8 mouse cellular contexts compared by ENCODE assay signal in genomic region chr6:40436047-40436483, GRCm38 (mm10). TPM values are rescaled to one million over a fixed set of nuclear protein-coding genes. Genes with fewer than 3 reads are reported as not detected.
DNase-seq lines count a peak whose midpoint lies in the region; ATAC-seq and TF ChIP-seq lines count a peak whose summit lies in the region.

TSS of gene E330009J07Rik (minus strand) at chr6:40436135.

- peak within 1 kb of the TSS; percentile 87 for H3K4me2 ChIP-seq in forebrain, embryonic 11.5 days (ENCODE audit: low read depth, low read length, severe bottlenecking)
- peak within 1 kb of the TSS; percentile 96 for H3K4me2 ChIP-seq in heart, embryonic 16.5 days (ENCODE audit: low read depth, low read length)
- peak within 1 kb of the TSS; percentile 91 for H3K4me2 ChIP-seq in liver, postnatal 0 days (ENCODE audit: low read depth, low read length)
- H3K4me2 ChIP-seq in neural tube, embryonic 15.5 days, result peak within 1 kb of the TSS; percentile 69

- peaks cover 8% of the 10 kb centered on the region; the same call in 1 of the 2 replicates for H3K4me1 ChIP-seq in bone marrow macrophage, adult 2 months (ENCODE audit: control insufficient read depth, insufficient read depth, low read length)
- no peaks in the 10 kb centered on the region; the same call in 1 of the 2 replicates for H3K4me1 ChIP-seq in forebrain, embryonic 11.5 days (replicated peaks; ENCODE audit: control insufficient read depth, insufficient read depth, low read length)
- 0 out of 2 replicates have a peak, but pooled peaks cover 2% of the 10 kb centered on the region for H3K4me1 ChIP-seq in heart, embryonic 16.5 days (ENCODE audit: control insufficient read depth, insufficient read depth, low read length)
- H3K4me1 ChIP-seq in liver, postnatal 0 days (ENCODE audit: insufficient read depth), result peaks cover 25% of the 10 kb centered on the region
- H3K4me1 ChIP-seq in neural tube, embryonic 15.5 days, result peaks cover 35% of the 10 kb centered on the region

- peak within 1 kb of the TSS; percentile 84 for H3K9ac ChIP-seq in forebrain, embryonic 11.5 days (ENCODE audit: low read length)
- peak within 1 kb of the TSS; percentile 87 for H3K9ac ChIP-seq in heart, embryonic 16.5 days (ENCODE audit: low read length)
- peak within 1 kb of the TSS; percentile 83 for H3K9ac ChIP-seq in liver, postnatal 0 days (replicated peaks)
- peak within 1 kb of the TSS; percentile 91 for H3K9ac ChIP-seq in neural tube, embryonic 15.5 days (replicated peaks)

- peaks cover 10% of the 10 kb centered on the region for H3K27me3 ChIP-seq in C2C12 (ENCODE audit: control insufficient read depth, insufficient read depth, insufficient read length)
- H3K27me3 ChIP-seq in forebrain, embryonic 11.5 days (ENCODE audit: control insufficient read depth, insufficient read depth, low read length), result no peaks in the 10 kb centered on the region; the same call in 1 of the 2 replicates
- peaks cover 7% of the 10 kb centered on the region; the same call in 1 of the 2 replicates for H3K27me3 ChIP-seq in heart, embryonic 16.5 days (ENCODE audit: control insufficient read depth, insufficient read depth, low read length)
- peaks cover 6% of the 10 kb centered on the region; the same call in 1 of the 2 replicates for H3K27me3 ChIP-seq in liver, postnatal 0 days (ENCODE audit: insufficient read depth, low read length)
- no peaks in the 10 kb centered on the region for H3K27me3 ChIP-seq in neural tube, embryonic 15.5 days (replicated peaks)

- peak within 1 kb of the TSS; percentile 44 for H3K4me3 ChIP-seq in C2C12 (ENCODE audit: insufficient read depth, poor library complexity, severe bottlenecking)
- H3K4me3 ChIP-seq in bone marrow macrophage, adult 2 months (ENCODE audit: insufficient read depth, low read length), result peak within 1 kb of the TSS; percentile 82
- H3K4me3 ChIP-seq in forebrain, embryonic 11.5 days (ENCODE audit: low read depth, low read length), result peak within 1 kb of the TSS; percentile 78
- peak within 1 kb of the TSS; percentile 89 for H3K4me3 ChIP-seq in heart, embryonic 16.5 days (ENCODE audit: low read length)
- peak within 1 kb of the TSS; percentile 82 for H3K4me3 ChIP-seq in liver, postnatal 0 days (ENCODE audit: low read depth, low read length)
- peak within 1 kb of the TSS; percentile 83 for H3K4me3 ChIP-seq in neural tube, embryonic 15.5 days (replicated peaks)

- peak within 1 kb of the TSS; percentile 45 for H3ac ChIP-seq in C2C12 (ENCODE audit: control insufficient read depth, insufficient read length, low read depth)

- peak; percentile 90 for DNase-seq in forebrain, embryonic 11.5 days (ENCODE audit: low spot score)
- DNase-seq in kidney, postnatal 36 days, result peak; percentile 82 to 94
- peak; percentile 85 for DNase-seq in liver, postnatal 0 days
- DNase-seq in testis, postnatal 10 days (ENCODE audit: low spot score), result peak; percentile 89

- no peaks in the 10 kb centered on the region for H3K9me3 ChIP-seq in forebrain, embryonic 11.5 days (ENCODE audit: control insufficient read depth, low read length)
- no peaks in the 10 kb centered on the region for H3K9me3 ChIP-seq in heart, embryonic 16.5 days (replicated peaks; ENCODE audit: control insufficient read depth, low read length)
- no peaks in the 10 kb centered on the region for H3K9me3 ChIP-seq in liver, postnatal 0 days (ENCODE audit: low read length)
- no peaks in the 10 kb centered on the region for H3K9me3 ChIP-seq in neural tube, embryonic 15.5 days (replicated peaks)

- no peak for TF ChIP-seq CTCF in C2C12 (IDR thresholded peaks at IDR 0.05; ENCODE audit: control insufficient read depth, insufficient read depth, insufficient read length)
- no peak for TF ChIP-seq CTCF in bone marrow macrophage, adult 2 months (IDR thresholded peaks at IDR 0.05; ENCODE audit: low read depth, low read length)
- TF ChIP-seq CTCF in liver, postnatal 0 days (IDR thresholded peaks at IDR 0.05; ENCODE audit: low read depth), result no peak

- H3K27ac ChIP-seq in bone marrow macrophage, adult 2 months (ENCODE audit: insufficient read depth, low read depth, low read length), result no peak within 1 kb of the TSS
- H3K27ac ChIP-seq in forebrain, embryonic 11.5 days (ENCODE audit: low read depth, low read length), result peak within 1 kb of the TSS; percentile 66
- H3K27ac ChIP-seq in heart, embryonic 16.5 days (ENCODE audit: low read length), result 0 out of 2 replicates have a peak within 1 kb of the TSS, but pooled peaks have one; percentile 25
- peak within 1 kb of the TSS; percentile 40; the same call in 1 of the 2 replicates for H3K27ac ChIP-seq in liver, postnatal 0 days (ENCODE audit: low read depth)
- peak within 1 kb of the TSS; percentile 91 for H3K27ac ChIP-seq in neural tube, embryonic 15.5 days (replicated peaks)

- H3K36me3 ChIP-seq in C2C12 (ENCODE audit: control insufficient read depth, insufficient read depth), result no peaks in the 10 kb centered on the region
- H3K36me3 ChIP-seq in forebrain, embryonic 11.5 days (ENCODE audit: control insufficient read depth, insufficient read depth, low read length), result no peaks in the 10 kb centered on the region
- no peaks in the 10 kb centered on the region for H3K36me3 ChIP-seq in heart, embryonic 16.5 days (ENCODE audit: control insufficient read depth, insufficient read depth)
- no peaks in the 10 kb centered on the region for H3K36me3 ChIP-seq in liver, postnatal 0 days (replicated peaks; ENCODE audit: insufficient read depth, low read length)
- H3K36me3 ChIP-seq in neural tube, embryonic 15.5 days, result no peaks in the 10 kb centered on the region

- no peaks in the 10 kb centered on the region for H3K79me2 ChIP-seq in C2C12 (ENCODE audit: control insufficient read depth, insufficient read depth)

- WGBS in forebrain, embryonic 11.5 days, result under 1% methylated on average over 36 of the region's 38 CpGs
- under 1% methylated on average over 38 of the region's 38 CpGs for WGBS in heart, embryonic 16.5 days
- 2% methylated on average over 23 of the region's 38 CpGs for WGBS in liver, postnatal 0 days (ENCODE audit: insufficient replicate concordance)
- under 1% methylated on average over 37 of the region's 38 CpGs for WGBS in neural tube, embryonic 15.5 days

- ATAC-seq in forebrain, embryonic 11.5 days (replicated peaks; ENCODE audit: low FRiP score), result peak; percentile 92
- peak; percentile 91 for ATAC-seq in heart, embryonic 16.5 days (replicated peaks; ENCODE audit: extremely low read depth, insufficient read depth, low FRiP score)
- ATAC-seq in liver, postnatal 0 days, result peak; percentile 84
- peak; percentile 90 for ATAC-seq in neural tube, embryonic 15.5 days (ENCODE audit: low FRiP score)

- no peak for TF ChIP-seq POLR2A in bone marrow macrophage, adult 2 months (IDR thresholded peaks at IDR 0.05; ENCODE audit: borderline replicate concordance, low read depth, low read length)

- no peaks in the 10 kb centered on the region for H3K79me3 ChIP-seq in C2C12 (ENCODE audit: low read depth)

- TF ChIP-seq EP300 in liver, postnatal 0 days (IDR thresholded peaks at IDR 0.05; ENCODE audit: low read depth), result no peak

TF ChIP-seq in C2C12, 6 proteins besides CTCF, POLR2A, EP300 and RAD21:
- no peak for TF ChIP-seq MAX (IDR thresholded peaks at IDR 0.05)
- no peak for TF ChIP-seq USF1 (IDR thresholded peaks at IDR 0.05; ENCODE audit: low read depth)
- TF ChIP-seq MYOD1 (IDR thresholded peaks at IDR 0.05; ENCODE audit: control insufficient read depth, insufficient read length, low read depth), result no peak
- no peak for TF ChIP-seq MYOG (IDR thresholded peaks at IDR 0.05; ENCODE audit: control insufficient read depth, extremely low read depth, insufficient read length)
- TF ChIP-seq FOSL1 (IDR thresholded peaks at IDR 0.05; ENCODE audit: insufficient read depth, low read length, poor library complexity, severe bottlenecking), result no peak
- no peak for TF ChIP-seq CEBPB (IDR thresholded peaks at IDR 0.05; ENCODE audit: low read depth)
TF ChIP-seq in C2C12: peak in this region for 0.

RNA-seq across cellular contexts. Expression of gene E330009J07Rik, which starts in this region (rescaled TPM):
- polyA plus RNA-seq in C2C12 (2012; fragmentation: generic; extraction: Trizol), result 0.82 TPM
- 3.2 and 3.8 TPM in 2 replicates for polyA plus RNA-seq in bone marrow macrophage, adult 2 months (2012; ENCODE audit: insufficient read depth, insufficient read length, missing spikeins)
- 19.9 and 21.9 TPM in 2 replicates for polyA plus RNA-seq in forebrain, embryonic 11.5 days (2014; fragmentation: Nextera tagmentation; extraction: Ambion mirVana)
- polyA plus RNA-seq in heart, embryonic 16.5 days (2015; fragmentation: Nextera tagmentation; extraction: Ambion mirVana), result 3.9 TPM in 2 replicates
- polyA plus RNA-seq in liver, postnatal 0 days (2015; fragmentation: Nextera tagmentation; extraction: Ambion mirVana), result 2.4 and 5.0 TPM in 2 replicates
- 12.7 and 14.8 TPM in 2 replicates for polyA plus RNA-seq in neural tube, embryonic 15.5 days (2015; fragmentation: Nextera tagmentation; extraction: Ambion mirVana)
